Mouse (Mus musculus): ENCODE measurements at regions not wholly inside any gene's neighbourhood (a gene's known extent, or its start where the extent isn't known, plus 50 kb on each side); places are given as distances from the start of the nearest gene placed in this dataset.

DNA sequence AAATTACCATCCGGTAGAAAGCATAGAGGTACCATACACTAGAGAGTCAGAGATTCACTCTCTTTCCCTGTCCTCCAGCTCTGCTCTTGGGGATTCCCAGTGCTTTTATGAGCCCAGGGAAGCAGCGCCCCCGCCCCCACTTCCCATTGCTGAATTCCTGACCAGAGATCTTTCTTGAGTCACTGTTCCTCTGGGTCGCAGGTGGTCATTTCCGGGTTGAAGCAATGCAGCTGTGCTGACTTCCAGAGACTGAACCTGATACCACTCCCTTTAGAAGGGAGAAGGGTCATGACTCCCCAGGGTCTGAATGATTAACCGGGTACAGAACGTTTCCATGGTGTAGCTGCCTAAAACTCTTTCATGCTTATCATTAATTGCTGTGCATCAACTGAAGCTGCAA is 128.9 kb downstream of the Cd83 start:
- no peak for DNase-seq (ENCODE audit: low read depth, low spot score)

DNA sequence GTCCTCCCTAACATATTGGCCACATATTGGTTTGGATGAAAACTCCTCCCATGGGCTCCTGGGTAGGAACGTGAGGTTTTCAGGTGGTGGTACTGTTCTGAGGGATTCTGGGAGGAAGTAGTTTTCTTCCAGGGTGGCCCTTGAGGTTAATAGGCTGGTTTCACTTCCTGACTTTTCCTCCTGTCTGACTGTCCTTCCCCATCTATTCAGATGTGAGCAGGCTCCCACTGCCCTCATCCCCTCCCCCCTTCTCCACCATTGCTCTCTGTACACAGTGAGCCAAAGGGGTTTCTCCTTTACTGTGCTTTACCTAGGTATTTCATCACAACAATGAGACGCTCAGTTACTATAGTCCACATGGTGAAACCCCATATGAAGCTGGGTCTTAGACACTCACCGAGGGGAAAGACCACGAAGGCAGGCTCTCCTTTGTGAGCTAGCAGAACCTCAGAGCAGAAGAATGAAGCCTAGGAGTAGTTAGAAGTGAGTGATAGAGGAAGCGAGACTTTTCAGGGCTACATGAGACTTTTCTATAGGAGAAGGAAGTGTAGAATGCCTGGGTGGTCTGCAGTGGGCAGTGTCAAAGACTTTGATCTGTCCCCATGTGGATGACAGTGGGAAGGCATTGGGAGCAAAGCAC is 135.3 kb downstream of the Cd83 start:
- no peak for DNase-seq (ENCODE audit: low read depth, low spot score)

GRCm38 (mm10) chr13:43930081-43930981 is 145.8 kb downstream of the Cd83 start:
- no peak for DNase-seq (ENCODE audit: low read depth, low spot score)

- DNase-seq (ENCODE audit: low read depth, low spot score), result no peak
Measured at GRCm38 (mm10) chr13:43932946-43933345, 148.4 kb downstream of the Cd83 start.

DNA sequence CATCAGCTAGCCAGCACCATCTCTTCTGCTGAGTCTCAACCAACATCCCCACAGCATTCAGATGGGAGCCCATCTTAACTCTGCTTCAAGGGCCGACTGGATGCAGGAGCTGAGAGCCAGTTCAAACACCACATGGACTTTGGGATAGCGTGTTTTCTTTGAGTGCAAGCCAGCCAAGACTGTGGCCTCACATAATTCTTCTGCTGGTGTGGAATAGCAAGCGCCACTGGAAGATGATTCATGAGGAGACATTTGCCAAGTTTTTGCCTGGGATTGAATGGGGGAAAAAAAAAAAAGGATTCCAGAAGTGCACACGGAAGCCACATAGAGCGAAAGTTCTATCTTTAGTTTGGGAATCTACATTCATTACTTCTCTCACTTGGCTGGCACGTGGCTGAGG is 150.7 kb downstream of the Cd83 start:
- DNase-seq (ENCODE audit: low read depth, low spot score), result no peak

- no peak for DNase-seq (ENCODE audit: low read depth, low spot score)
Measured at GRCm38 (mm10) chr13:43936504-43936903, 151.9 kb downstream of the Cd83 start.

- DNase-seq (ENCODE audit: low read depth, low spot score), result no peak
Measured at GRCm38 (mm10) chr13:43938611-43939010, 154.0 kb downstream of the Cd83 start.

DNA sequence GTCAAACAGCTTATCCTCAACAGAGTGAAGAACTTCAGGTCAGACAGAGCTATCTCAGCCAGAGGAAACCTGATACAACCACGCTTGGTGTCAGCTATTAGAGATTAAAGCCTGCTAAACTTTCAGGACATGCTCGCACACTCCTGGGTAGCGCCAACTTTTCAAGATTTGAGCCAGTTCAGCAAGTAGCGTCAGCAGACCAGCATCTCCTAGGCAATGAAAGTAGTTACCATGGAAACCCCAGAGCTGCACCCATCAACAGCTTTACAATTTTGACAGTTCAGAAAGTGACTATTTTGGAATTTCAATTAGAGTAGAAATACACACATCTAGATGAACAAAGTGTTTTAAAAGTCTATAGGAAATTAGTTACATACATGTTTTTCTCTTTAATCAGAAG is 154.8 kb downstream of the Cd83 start:
- DNase-seq (ENCODE audit: low read depth, low spot score), result no peak

DNA sequence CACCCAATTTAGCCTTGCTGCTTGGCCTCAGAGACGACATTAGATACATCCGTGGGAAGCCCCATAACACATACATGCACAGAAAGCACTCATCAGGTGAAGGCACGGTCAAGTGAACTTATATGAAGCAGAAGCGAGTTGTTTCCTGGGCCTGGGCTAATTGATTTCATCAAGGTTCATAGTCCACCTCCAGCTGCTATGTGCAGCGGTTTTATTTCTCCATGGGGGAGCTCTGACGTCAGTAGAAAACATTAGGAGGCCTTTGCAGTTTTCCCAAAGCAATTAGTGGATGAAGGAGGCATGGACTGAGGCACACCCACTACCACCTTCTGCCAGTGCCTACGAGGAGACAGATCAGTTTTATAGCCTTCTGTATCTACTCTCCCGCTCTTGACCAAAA is 157.2 kb downstream of the Cd83 start:
- DNase-seq (ENCODE audit: low read depth, low spot score), result no peak

DNA sequence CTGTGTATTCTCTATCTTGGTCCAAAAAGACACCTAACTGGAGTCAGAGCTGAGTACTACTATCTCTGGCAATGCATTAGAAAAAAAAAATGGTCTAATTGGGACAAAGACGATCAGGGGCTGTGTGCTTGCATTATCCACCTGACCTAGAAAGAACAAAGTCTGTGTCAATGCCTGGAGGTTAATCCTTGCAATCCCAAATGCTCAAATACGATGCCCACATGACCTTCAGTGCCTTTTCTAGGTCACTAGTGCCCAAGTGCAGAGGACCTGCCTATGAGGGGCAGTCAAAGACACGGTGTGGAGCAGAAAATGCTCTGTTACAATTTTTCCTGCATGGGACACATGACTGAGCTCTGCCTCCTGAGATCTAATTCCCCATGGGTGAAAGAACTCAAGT is 164.0 kb downstream of the Cd83 start:
- DNase-seq (ENCODE audit: low read depth, low spot score), result no peak

GRCm38 (mm10) chr13:43949740-43950643 is 165.4 kb downstream of the Cd83 start:
- no peak for DNase-seq (ENCODE audit: low read depth, low spot score)

- DNase-seq (ENCODE audit: low read depth, low spot score), result no peak
Measured at GRCm38 (mm10) chr13:43952491-43952890, 167.9 kb downstream of the Cd83 start.

GRCm38 (mm10) chr13:43952972-43953592 is 168.5 kb downstream of the Cd83 start:
- DNase-seq (ENCODE audit: low read depth, low spot score), result no peak

GRCm38 (mm10) chr13:43954714-43955393 is 170.3 kb downstream of the Cd83 start:
- DNase-seq (ENCODE audit: low read depth, low spot score), result no peak

GRCm38 (mm10) chr13:43957046-43957445 is 172.5 kb downstream of the Cd83 start:
- no peak for DNase-seq (ENCODE audit: low read depth, low spot score)

DNA sequence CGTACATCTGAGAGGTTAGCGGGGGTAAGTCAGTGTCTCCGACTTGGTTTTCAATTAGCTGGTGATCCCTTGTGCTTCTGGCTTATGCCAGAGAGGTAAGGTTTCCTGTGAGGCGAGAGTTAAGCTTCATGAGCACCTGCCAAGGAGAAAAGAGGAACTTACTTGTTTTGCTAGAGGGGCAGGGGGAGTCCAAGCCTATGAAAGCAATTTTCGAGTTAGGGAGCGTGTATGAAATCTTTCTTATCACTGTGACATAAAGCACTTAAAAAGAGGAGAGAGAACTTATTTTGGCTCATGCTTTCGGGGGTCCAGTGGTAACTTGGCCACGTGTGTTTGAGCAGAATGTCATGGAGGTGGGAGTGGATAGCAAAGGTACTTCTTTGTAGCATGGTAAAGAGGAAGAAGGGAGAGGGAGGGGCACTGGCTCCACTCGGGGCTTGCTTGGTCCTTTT is 174.6 kb downstream of the Cd83 start:
- DNase-seq (ENCODE audit: low read depth, low spot score), result no peak

GRCm38 (mm10) chr13:43961047-43961690 is 176.6 kb downstream of the Cd83 start:
- DNase-seq (ENCODE audit: low read depth, low spot score), result no peak

GRCm38 (mm10) chr13:43961987-43962386 is 177.4 kb downstream of the Cd83 start:
- no peak for DNase-seq (ENCODE audit: low read depth, low spot score)

- no peak for DNase-seq (ENCODE audit: low read depth, low spot score)
Measured at GRCm38 (mm10) chr13:43963321-43963720, 178.7 kb downstream of the Cd83 start.

DNA sequence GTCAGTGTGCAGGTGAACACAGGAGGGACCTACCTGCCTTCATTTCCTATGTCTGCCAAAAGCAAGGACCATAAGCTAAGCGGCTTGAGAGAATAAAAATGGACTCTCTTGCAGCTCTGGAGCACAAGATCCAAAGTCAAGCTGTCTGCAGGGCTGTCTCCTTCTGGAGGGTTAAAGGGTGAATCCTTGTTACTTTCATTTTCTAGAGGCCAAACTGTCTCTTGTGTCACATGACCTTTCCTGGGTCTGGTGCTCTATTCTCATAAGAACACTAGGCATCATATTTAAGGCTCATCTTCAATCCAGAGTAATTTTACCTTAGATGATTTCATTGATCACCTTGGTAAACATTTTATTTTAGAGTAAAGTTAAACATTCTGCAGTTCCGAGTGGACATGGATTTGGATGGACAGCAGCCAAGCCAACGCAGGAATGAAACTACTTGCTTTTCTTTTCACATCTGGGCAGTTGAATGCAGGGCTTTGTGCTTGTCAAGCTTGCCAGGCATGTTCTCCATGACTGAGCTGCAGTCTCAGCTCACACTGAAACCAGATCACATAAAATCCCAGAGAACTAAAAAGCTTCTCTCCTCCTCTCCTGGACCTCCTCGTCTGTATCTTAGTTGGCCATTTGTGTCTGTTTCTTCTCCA is 180.8 kb downstream of the Cd83 start:
- DNase-seq (ENCODE audit: low read depth, low spot score), result no peak

All from c-Kit-negative CD71-positive TER-119-positive erythroid progenitor cells, embryonic 14.5 days (primary cell).